8 mouse cellular contexts compared by ENCODE assay signal in genomic region chr7:44553826-44554225, GRCm38 (mm10). TPM values are rescaled to one million over a fixed set of nuclear protein-coding genes. Genes with fewer than 3 reads are reported as not detected.
DNase-seq lines count a peak whose midpoint lies in the region; ATAC-seq lines count a peak whose summit lies in the region.

Gene Nr1h2, minus strand, starts transcription at chr7:44553951.

- no peaks in the 10 kb centered on the region for H3K9me3 ChIP-seq in forebrain, embryonic 14.5 days (replicated peaks; ENCODE audit: control insufficient read depth, low read length)
- H3K9me3 ChIP-seq in neural tube, embryonic 15.5 days (replicated peaks): no peaks in the 10 kb centered on the region

- peak within 1 kb of the TSS; percentile 83 for H3K4me3 ChIP-seq in forebrain, embryonic 14.5 days (ENCODE audit: low read depth, low read length)
- peak within 1 kb of the TSS; percentile 83 for H3K4me3 ChIP-seq in neural tube, embryonic 15.5 days (replicated peaks)

- H3K36me3 ChIP-seq in forebrain, embryonic 14.5 days (ENCODE audit: control insufficient read depth, insufficient read depth, low read length): peaks cover 31% of the 10 kb centered on the region
- peaks cover 25% of the 10 kb centered on the region for H3K36me3 ChIP-seq in neural tube, embryonic 15.5 days

- H3K4me2 ChIP-seq in forebrain, embryonic 14.5 days (ENCODE audit: low read length): peak within 1 kb of the TSS; percentile 74
- H3K4me2 ChIP-seq in neural tube, embryonic 15.5 days: peak within 1 kb of the TSS; percentile 81

- H3K27me3 ChIP-seq in forebrain, embryonic 14.5 days (replicated peaks; ENCODE audit: control insufficient read depth, insufficient read depth, low read length): no peaks in the 10 kb centered on the region
- peaks cover 13% of the 10 kb centered on the region for H3K27me3 ChIP-seq in neural tube, embryonic 15.5 days (replicated peaks)

- peak within 1 kb of the TSS; percentile 48 for H3K9ac ChIP-seq in forebrain, embryonic 14.5 days (ENCODE audit: low read length)
- peak within 1 kb of the TSS; percentile 48 for H3K9ac ChIP-seq in neural tube, embryonic 15.5 days (replicated peaks)

- intact Hi-C loops in heart, postnatal 14 days (cut with DNase I): loop anchor here (10.0 kb wide), 2 partner anchors 179 to 289 kb away; partner anchors contain the start of gene Gm15517

- ATAC-seq in forebrain, embryonic 14.5 days: peak; percentile 84
- peak; percentile 88 for ATAC-seq in neural tube, embryonic 15.5 days (ENCODE audit: low FRiP score)

- WGBS in forebrain, embryonic 14.5 days: under 1% methylated on average over 22 of the region's 22 CpGs
- under 1% methylated on average over 22 of the region's 22 CpGs for WGBS in neural tube, embryonic 15.5 days

- H3K4me1 ChIP-seq in forebrain, embryonic 14.5 days (ENCODE audit: control insufficient read depth, insufficient read depth, low read length): peaks cover 4% of the 10 kb centered on the region
- H3K4me1 ChIP-seq in neural tube, embryonic 15.5 days: peaks cover 15% of the 10 kb centered on the region

- peak; percentile 96 for DNase-seq in ES-CJ7 (ENCODE audit: low read depth, low spot score)
- peak; percentile 91 for DNase-seq in cerebellum, adult 11 months
- peak; percentile 97 for DNase-seq in forebrain, embryonic 14.5 days (ENCODE audit: low spot score)
- peak; percentile 96 to 98 for DNase-seq in heart, postnatal 14 days
- peak; percentile 95 for DNase-seq in layer of hippocampus, adult 11-12 months (ENCODE audit: low spot score)
- peak; percentile 97 to 98 for DNase-seq in lung, adult 18-20 months
- peak; percentile 96 for DNase-seq in testis, postnatal 14 days (ENCODE audit: low spot score)

- H3K27ac ChIP-seq in forebrain, embryonic 14.5 days (ENCODE audit: low read depth, low read length): peak within 1 kb of the TSS; percentile 88
- H3K27ac ChIP-seq in neural tube, embryonic 15.5 days (replicated peaks): peak within 1 kb of the TSS; percentile 89

RNA-seq across cellular contexts. Expression of gene Nr1h2, which starts in this region (rescaled TPM):
- 72.6 and 78.2 TPM in 2 replicates for polyA plus RNA-seq in forebrain, embryonic 14.5 days (2014; fragmentation: Nextera tagmentation; extraction: Ambion mirVana)
- 10 to 100 TPM; 49.1 to 53.5 TPM for total RNA-seq in heart, postnatal 14 days (2021)
- polyA plus RNA-seq in neural tube, embryonic 15.5 days (2015; fragmentation: Nextera tagmentation; extraction: Ambion mirVana): 54.0 and 62.0 TPM in 2 replicates

Comparison
In these comparisons a context has a peak if more than half of its experiments do, and no peak if none do; other contexts are left out.
1. Peak in every context shown above with its lines: DNase-seq, ATAC-seq, H3K4me3 ChIP-seq and H3K27ac ChIP-seq.